Mouse (Mus musculus) spleen, postnatal 4 days (tissue): Measurements from ENCODE around the gene Lamp1.

Experiments
- DNase-seq, 2 experiments: peaks; one replicate each; pipeline ENCODE4 v3.0.0; 2022; ENCODE audit warnings: low spot score in 2 of 2

Gene Lamp1

GRCm38 (mm10) chr8:13162098-13162497, 3.1 kb downstream of the Lamp1 start:
- no peak for DNase-seq

- DNase-seq, result no peak
These were observed 4.6 kb downstream of the Lamp1 start for GRCm38 (mm10) chr8:13163563-13163962.

GRCm38 (mm10) chr8:13164361-13164760, 5.4 kb downstream of the Lamp1 start:
- no peak for DNase-seq

- DNase-seq, result no peak
These were observed 11.5 kb downstream of the Lamp1 start for GRCm38 (mm10) chr8:13170510-13170909.

GRCm38 (mm10) chr8:13174305-13174704, 15.3 kb downstream of the Lamp1 start:
- DNase-seq, result no peak

GRCm38 (mm10) chr8:13174811-13175210, 15.8 kb downstream of the Lamp1 start:
- DNase-seq, result no peak

- DNase-seq, result no peak
These were observed 16.7 kb downstream of the Lamp1 start for GRCm38 (mm10) chr8:13175650-13176049.

GRCm38 (mm10) chr8:13177173-13177852, 18.4 kb downstream of the Lamp1 start:
- DNase-seq, result no peak

- no peak for DNase-seq
These were observed 19.2 kb downstream of the Lamp1 start for GRCm38 (mm10) chr8:13178137-13178536.

GRCm38 (mm10) chr8:13179482-13179881, 20.5 kb downstream of the Lamp1 start:
- no peak for DNase-seq

GRCm38 (mm10) chr8:13179948-13180347, 21.0 kb downstream of the Lamp1 start:
- no peak for DNase-seq

GRCm38 (mm10) chr8:13180408-13180807, 21.4 kb downstream of the Lamp1 start:
- DNase-seq, result no peak

- no peak for DNase-seq
These were observed 22.1 kb downstream of the Lamp1 start for GRCm38 (mm10) chr8:13180911-13181690.

- no peak for DNase-seq
These were observed 22.7 kb downstream of the Lamp1 start for GRCm38 (mm10) chr8:13181691-13181976.

- DNase-seq, result no peak
These were observed 27.9 kb downstream of the Lamp1 start for GRCm38 (mm10) chr8:13186819-13187218.

- DNase-seq, result no peak
These were observed 28.3 kb downstream of the Lamp1 start for GRCm38 (mm10) chr8:13187229-13187628.

GRCm38 (mm10) chr8:13187638-13188037, 28.7 kb downstream of the Lamp1 start:
- no peak for DNase-seq

GRCm38 (mm10) chr8:13188052-13188555, 29.1 kb downstream of the Lamp1 start:
- DNase-seq, result no peak

GRCm38 (mm10) chr8:13188857-13189256, 29.9 kb downstream of the Lamp1 start:
- no peak for DNase-seq

- DNase-seq, result no peak
These were observed 31.3 kb downstream of the Lamp1 start for GRCm38 (mm10) chr8:13190235-13190634.

GRCm38 (mm10) chr8:13194818-13195217, 35.9 kb downstream of the Lamp1 start:
- no peak for DNase-seq

- DNase-seq, result no peak
These were observed 38.5 kb downstream of the Lamp1 start for GRCm38 (mm10) chr8:13197493-13197892.

GRCm38 (mm10) chr8:13199385-13200061, 40.6 kb downstream of the Lamp1 start:
- DNase-seq, result no peak
